Mouse (Mus musculus) hematopoietic multipotent progenitor cell, adult 10-12 weeks (in vitro differentiated cells): ENCODE measurements around the gene Olfr259. TPM values are rescaled to one million over a fixed set of nuclear protein-coding genes. Genes with fewer than 3 reads are reported as not detected.

Source experiments
- polyA plus RNA-seq: library from polyadenylated mRNA; stranded (reverse); fragments of >175 nt; gene quantifications from 2 replicates; pipeline ENCODE4 v1.2.3, GENCODE M21; 2012; ENCODE audit warnings: low replicate concordance

Gene Olfr259
- polyA plus RNA-seq: not detected in 2 replicates

DNA sequence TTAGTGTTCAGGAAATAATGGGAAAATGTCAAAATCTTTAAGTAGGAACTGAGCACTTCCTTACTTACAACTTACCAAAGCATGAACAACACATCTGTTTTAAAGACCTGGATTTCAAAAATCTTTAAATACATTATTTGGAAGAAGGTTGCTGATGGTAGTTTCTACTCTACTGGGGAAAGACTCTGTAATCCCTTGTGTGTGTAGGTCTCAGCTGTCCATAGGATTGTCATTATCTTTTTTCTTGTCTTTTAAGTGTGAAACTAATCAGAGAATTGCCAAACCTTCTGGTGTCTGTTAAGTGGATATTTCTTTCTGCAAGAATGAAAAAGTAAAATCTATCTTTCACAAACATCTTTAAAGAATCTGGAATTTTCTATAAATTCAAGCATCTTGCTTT lies at the start of gene Olfr259:
Olfr259 (minus strand) TSS at position 101 of the 400 bp plus-strand sequence.

DNA sequence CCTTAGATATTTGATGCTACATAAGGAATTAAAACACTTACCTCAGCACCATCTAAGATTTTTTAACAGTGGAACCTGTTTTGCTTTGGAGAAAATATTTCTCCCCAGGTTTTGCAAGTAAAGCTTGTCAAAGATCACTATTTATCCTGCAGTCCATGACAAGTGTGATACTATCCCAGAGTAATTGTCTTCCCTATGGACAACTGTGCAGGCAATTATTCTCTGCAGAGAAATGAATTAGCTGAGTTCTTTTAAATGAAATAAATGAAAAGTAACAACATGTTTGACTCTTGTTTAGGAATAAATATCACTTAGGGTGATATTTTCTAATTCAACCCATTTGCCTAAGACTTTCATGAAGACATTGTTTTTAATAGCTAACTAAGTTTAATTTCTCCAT lies 38.2 kb upstream of the Olfr259 start, which contains the start of gene Olfr1111:
Olfr1111 (minus strand) TSS at position 101 of the 400 bp plus-strand sequence.

DNA sequence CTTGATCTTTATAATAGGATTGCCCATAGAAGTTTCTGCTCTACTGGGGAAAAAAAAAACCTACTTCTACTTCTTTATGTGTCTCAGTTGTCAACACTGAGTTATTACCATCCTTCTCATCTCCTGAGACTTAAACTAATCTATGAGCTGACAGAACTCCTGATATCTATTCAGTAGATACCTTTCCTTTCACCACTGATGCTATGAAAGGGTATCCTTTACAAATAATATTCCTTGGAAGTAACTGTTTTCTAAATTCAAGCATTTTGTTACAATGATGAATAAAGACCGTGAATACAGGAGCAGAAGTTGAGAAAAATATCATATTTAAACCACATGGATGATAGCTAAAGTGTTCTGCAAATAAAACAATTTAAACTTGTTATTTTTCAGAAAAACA lies 25.8 kb upstream of the Olfr259 start, which contains the start of gene Olfr1110:
Olfr1110 (minus strand) TSS at position 101 of the 400 bp plus-strand sequence.

DNA sequence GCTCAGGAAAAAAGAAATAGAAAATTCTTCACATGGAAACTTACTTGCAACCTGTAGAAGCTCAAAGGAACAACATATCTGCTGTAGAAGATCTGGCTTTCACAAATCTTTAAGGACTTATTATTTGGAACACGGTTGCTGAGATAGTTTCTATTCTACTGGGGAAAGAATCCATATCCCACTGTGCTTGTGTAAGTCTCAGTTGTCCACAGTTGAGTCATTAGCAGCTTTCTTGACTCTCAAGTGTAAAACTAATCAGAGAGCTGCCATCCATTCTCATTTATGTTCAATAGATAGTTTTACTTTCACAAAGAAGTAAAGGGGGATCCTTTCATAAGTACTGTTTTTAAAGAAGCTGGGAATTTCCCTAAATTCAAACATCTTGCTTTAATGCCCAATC lies 18.5 kb downstream of the Olfr259 start, which contains the start of gene Olfr1109:
Olfr1109 (minus strand) TSS at position 101 of the 400 bp plus-strand sequence.

DNA sequence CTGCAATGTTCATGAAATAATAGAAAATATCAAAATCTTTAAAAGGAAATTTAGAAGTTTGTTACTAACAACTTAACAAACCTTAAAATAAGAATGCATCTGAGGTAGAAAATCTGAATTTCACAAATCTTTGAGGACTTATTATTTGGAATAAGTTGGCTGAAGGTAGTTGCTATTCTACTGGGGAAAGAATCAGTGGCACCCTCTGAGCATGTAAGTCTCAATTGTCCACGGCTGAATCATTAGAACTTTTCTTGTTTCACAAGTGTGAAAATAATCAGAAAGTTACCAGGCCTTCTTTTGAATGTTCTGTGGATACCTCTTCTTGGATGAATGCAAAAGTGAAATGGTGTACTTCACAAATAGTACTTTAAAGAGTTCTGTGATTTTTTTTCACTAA lies 38.6 kb downstream of the Olfr259 start, which contains the start of gene Olfr1107:
Olfr1107 (minus strand) TSS at position 101 of the 400 bp plus-strand sequence.

Other genes starting within 250 kb of the Olfr259 start
- not detected in 2 replicates for gene Gm13723, start 239.8 kb downstream of the Olfr259 start, polyA plus RNA-seq
- not detected in 2 replicates for gene Olfr1097, start 222.4 kb downstream of the Olfr259 start, polyA plus RNA-seq
- gene Olfr1098, start 190.0 kb downstream of the Olfr259 start, polyA plus RNA-seq: not detected in 2 replicates
- not detected in 2 replicates for gene Olfr1099, start 153.9 kb downstream of the Olfr259 start, polyA plus RNA-seq
- gene Olfr1100, start 134.6 kb downstream of the Olfr259 start, polyA plus RNA-seq: not detected in 2 replicates
- not detected in 2 replicates for gene Olfr1101, start 123.3 kb downstream of the Olfr259 start, polyA plus RNA-seq
- gene Olfr1102, start 116.2 kb downstream of the Olfr259 start, polyA plus RNA-seq: not detected in 2 replicates
- not detected in 2 replicates for gene Olfr1104, start 87.5 kb downstream of the Olfr259 start, polyA plus RNA-seq
- not detected in 2 replicates for gene Olfr1105, start 78.0 kb downstream of the Olfr259 start, polyA plus RNA-seq
- gene Olfr1106, start 62.3 kb downstream of the Olfr259 start, polyA plus RNA-seq: 0.15 TPM in 1 of 2 replicates, not detected in the other
- gene Olfr1107, start 38.8 kb downstream of the Olfr259 start, polyA plus RNA-seq: not detected in 2 replicates
- not detected in 2 replicates for gene Olfr1109, start 18.6 kb downstream of the Olfr259 start, polyA plus RNA-seq
- gene Olfr1110, start 25.7 kb upstream of the Olfr259 start, polyA plus RNA-seq: not detected in 2 replicates
- gene Olfr1111, start 38.1 kb upstream of the Olfr259 start, polyA plus RNA-seq: not detected in 2 replicates
- gene Olfr1112, start 73.2 kb upstream of the Olfr259 start, polyA plus RNA-seq: not detected in 2 replicates
- not detected in 2 replicates for gene Olfr1113, start 94.4 kb upstream of the Olfr259 start, polyA plus RNA-seq
- not detected in 2 replicates for gene Olfr1115, start 133.4 kb upstream of the Olfr259 start, polyA plus RNA-seq
- gene Olfr1116, start 153.0 kb upstream of the Olfr259 start, polyA plus RNA-seq: not detected in 2 replicates
- gene Olfr1118, start 193.0 kb upstream of the Olfr259 start, polyA plus RNA-seq: not detected in 2 replicates
- gene Olfr1120, start 240.2 kb upstream of the Olfr259 start, polyA plus RNA-seq: not detected in 2 replicates